Mouse (Mus musculus) adipocyte (in vitro differentiated cells): ENCODE measurements around the gene Nav1.

Source experiments
- DNase-seq: peaks from one replicate; pipeline ENCODE4 v3.0.0-alpha.2; 2016; ENCODE audit warnings: low spot score

Gene Nav1

GRCm38 (mm10) chr1:135516511-135517305 lies 90.4 kb downstream of the Nav1 start:
- DNase-seq = no peak

- no peak for DNase-seq
Measured at GRCm38 (mm10) chr1:135515633-135516238, 91.4 kb downstream of the Nav1 start.

- DNase-seq = peak; percentile 65
Measured at GRCm38 (mm10) chr1:135514913-135515632, 92.0 kb downstream of the Nav1 start.

GRCm38 (mm10) chr1:135514046-135514445 lies 93.0 kb downstream of the Nav1 start:
- DNase-seq = no peak

- DNase-seq = peak; percentile 70
Measured at GRCm38 (mm10) chr1:135513464-135513863, 93.6 kb downstream of the Nav1 start.

- no peak for DNase-seq
Measured at GRCm38 (mm10) chr1:135510346-135510977, 96.6 kb downstream of the Nav1 start.

GRCm38 (mm10) chr1:135509145-135510084 lies 97.7 kb downstream of the Nav1 start:
- DNase-seq = no peak

GRCm38 (mm10) chr1:135508349-135508634 lies 98.8 kb downstream of the Nav1 start:
- DNase-seq = no peak

GRCm38 (mm10) chr1:135507572-135508348 lies 99.3 kb downstream of the Nav1 start:
- no peak for DNase-seq

- DNase-seq = no peak
Measured at GRCm38 (mm10) chr1:135505499-135505898, 101.6 kb downstream of the Nav1 start.

GRCm38 (mm10) chr1:135503436-135503835 lies 103.7 kb downstream of the Nav1 start:
- peak; percentile 82 for DNase-seq

GRCm38 (mm10) chr1:135502750-135503149 lies 104.3 kb downstream of the Nav1 start:
- DNase-seq = no peak

- DNase-seq = no peak
Measured at GRCm38 (mm10) chr1:135502135-135502534, 105.0 kb downstream of the Nav1 start.

GRCm38 (mm10) chr1:135498455-135499358 lies 108.4 kb downstream of the Nav1 start:
- no peak for DNase-seq

- DNase-seq = no peak
Measured at GRCm38 (mm10) chr1:135495048-135495447, 112.0 kb downstream of the Nav1 start.

GRCm38 (mm10) chr1:135493862-135494261 lies 113.2 kb downstream of the Nav1 start:
- no peak for DNase-seq

- DNase-seq = peak; percentile 15
Measured at GRCm38 (mm10) chr1:135492406-135492805, 114.7 kb downstream of the Nav1 start.

- DNase-seq = no peak
Measured at GRCm38 (mm10) chr1:135490931-135491666, 116.0 kb downstream of the Nav1 start.

- no peak for DNase-seq
Measured at GRCm38 (mm10) chr1:135488879-135489278, 118.2 kb downstream of the Nav1 start.
